Mouse (Mus musculus): ENCODE results near the gene Nr2f2. TPM values are rescaled to one million over a fixed set of nuclear protein-coding genes. Genes with fewer than 3 reads are reported as not detected.

Nr2f2 gene
- polyA plus RNA-seq, 1 experiment = 14.5 TPM

GRCm38 (mm10) chr7:70369731-70370551 is 3.4 kb upstream of the Nr2f2 start:
- Histone ChIP-seq H3K27ac (replicated peaks; ENCODE audit: low read depth, low read length) (no peak overlapping the region), H3K4me3 (ENCODE audit: insufficient read depth, low read depth, low read length) (peak overlapping the region; percentile 49)

GRCm38 (mm10) chr7:70369061-70369730 is 2.7 kb upstream of the Nr2f2 start:
- Histone ChIP-seq H3K27ac (replicated peaks; ENCODE audit: low read depth, low read length) (no peak overlapping the region), H3K4me1 (ENCODE audit: control insufficient read depth, insufficient read depth, insufficient read length, low read length) (no peaks in the 10 kb centered on the region; the same call in 1 of the 2 replicates), H3K4me3 (ENCODE audit: insufficient read depth, low read depth, low read length) (peak overlapping the region; percentile 49)

More at GRCm38 (mm10) chr7:70369731-70370551, 3.4 kb upstream of the Nr2f2 start:
- H3K4me1 ChIP-seq (ENCODE audit: control insufficient read depth, insufficient read depth, insufficient read length, low read length) = no peaks in the 10 kb centered on the region; the same call in 1 of the 2 replicates

- H3K27ac ChIP-seq (replicated peaks; ENCODE audit: low read depth, low read length) = no peak overlapping the region
- H3K4me3 ChIP-seq (ENCODE audit: insufficient read depth, low read depth, low read length) = peak overlapping the region; percentile 27; the same call in 1 of the 2 replicates
- H3K4me1 ChIP-seq (ENCODE audit: control insufficient read depth, insufficient read depth, insufficient read length, low read length) = no peaks in the 10 kb centered on the region; the same call in 1 of the 2 replicates
These were observed 2.2 kb upstream of the Nr2f2 start for GRCm38 (mm10) chr7:70368751-70369060.

- Histone ChIP-seq H3K27ac (replicated peaks; ENCODE audit: low read depth, low read length) (no peak overlapping the region), H3K4me3 (ENCODE audit: insufficient read depth, low read depth, low read length) (no peak overlapping the region), H3K4me1 (ENCODE audit: control insufficient read depth, insufficient read depth, insufficient read length, low read length) (no peaks in the 10 kb centered on the region; the same call in 1 of the 2 replicates)
These were observed 1.7 kb upstream of the Nr2f2 start for GRCm38 (mm10) chr7:70368268-70368655.

GRCm38 (mm10) chr7:70367591-70368267 is 1.2 kb upstream of the Nr2f2 start:
- Histone ChIP-seq H3K4me1 (ENCODE audit: control insufficient read depth, insufficient read depth, insufficient read length, low read length) (no peaks in the 10 kb centered on the region; the same call in 1 of the 2 replicates), H3K4me3 (ENCODE audit: insufficient read depth, low read depth, low read length) (peak overlapping the region; percentile 5; the same call in 1 of the 2 replicates), H3K27ac (replicated peaks; ENCODE audit: low read depth, low read length) (no peak overlapping the region; the same call in 1 of the 2 replicates)

GRCm38 (mm10) chr7:70366808-70367095 is 217 bp upstream of the Nr2f2 start:
- peak overlapping the region; percentile 44; the same call in 1 of the 2 replicates for H3K27ac ChIP-seq (replicated peaks; ENCODE audit: low read depth, low read length)

GRCm38 (mm10) chr7:70365401-70365811 is 1.1 kb downstream of the Nr2f2 start:
- Histone ChIP-seq H3K4me3 (ENCODE audit: insufficient read depth, low read depth, low read length) (peak overlapping the region; percentile 57), H3K27ac (replicated peaks; ENCODE audit: low read depth, low read length) (peak overlapping the region; percentile 62), H3K4me1 (ENCODE audit: control insufficient read depth, insufficient read depth, insufficient read length, low read length) (no peaks in the 10 kb centered on the region; the same call in 1 of the 2 replicates)

More at GRCm38 (mm10) chr7:70366808-70367095, 217 bp upstream of the Nr2f2 start:
- peak overlapping the region; percentile 57 for H3K4me3 ChIP-seq (ENCODE audit: insufficient read depth, low read depth, low read length)
- H3K4me1 ChIP-seq (ENCODE audit: control insufficient read depth, insufficient read depth, insufficient read length, low read length) = no peaks in the 10 kb centered on the region; the same call in 1 of the 2 replicates

- no peaks in the 10 kb centered on the region for H3K4me1 ChIP-seq (ENCODE audit: control insufficient read depth, insufficient read depth, insufficient read length, low read length)
- peak overlapping the region; percentile 57 for H3K4me3 ChIP-seq (ENCODE audit: insufficient read depth, low read depth, low read length)
- H3K27ac ChIP-seq (replicated peaks; ENCODE audit: low read depth, low read length) = peak overlapping the region; percentile 62; the same call in 1 of the 2 replicates
These were observed 1.7 kb downstream of the Nr2f2 start for GRCm38 (mm10) chr7:70364798-70365197.

GRCm38 (mm10) chr7:70363351-70363750 is 3.2 kb downstream of the Nr2f2 start:
- Histone ChIP-seq H3K4me3 (ENCODE audit: insufficient read depth, low read depth, low read length) (no peak overlapping the region), H3K27ac (replicated peaks; ENCODE audit: low read depth, low read length) (no peak overlapping the region), H3K4me1 (ENCODE audit: control insufficient read depth, insufficient read depth, insufficient read length, low read length) (no peaks in the 10 kb centered on the region)

- Histone ChIP-seq H3K27ac (replicated peaks; ENCODE audit: low read depth, low read length) (no peak overlapping the region), H3K4me3 (ENCODE audit: insufficient read depth, low read depth, low read length) (peak overlapping the region; percentile 68), H3K4me1 (ENCODE audit: control insufficient read depth, insufficient read depth, insufficient read length, low read length) (peaks cover 5% of the 10 kb centered on the region)
These were observed 3.9 kb downstream of the Nr2f2 start for GRCm38 (mm10) chr7:70362526-70363170.

- Histone ChIP-seq H3K4me1 (ENCODE audit: control insufficient read depth, insufficient read depth, insufficient read length, low read length) (peaks cover 12% of the 10 kb centered on the region), H3K4me3 (ENCODE audit: insufficient read depth, low read depth, low read length) (peak overlapping the region; percentile 92), H3K27ac (replicated peaks; ENCODE audit: low read depth, low read length) (peak overlapping the region; percentile 88)
These were observed 4.9 kb downstream of the Nr2f2 start for GRCm38 (mm10) chr7:70361383-70362364.

- Histone ChIP-seq H3K4me3 (ENCODE audit: insufficient read depth, low read depth, low read length) (peak overlapping the region; percentile 92), H3K4me1 (ENCODE audit: control insufficient read depth, insufficient read depth, insufficient read length, low read length) (peaks cover 13% of the 10 kb centered on the region), H3K27ac (replicated peaks; ENCODE audit: low read depth, low read length) (peak overlapping the region; percentile 95)
These were observed 5.7 kb downstream of the Nr2f2 start for GRCm38 (mm10) chr7:70360611-70361382.

- Histone ChIP-seq H3K4me1 (ENCODE audit: control insufficient read depth, insufficient read depth, insufficient read length, low read length) (peaks cover 16% of the 10 kb centered on the region), H3K27ac (replicated peaks; ENCODE audit: low read depth, low read length) (peak overlapping the region; percentile 95)
These were observed 6.5 kb downstream of the Nr2f2 start for GRCm38 (mm10) chr7:70359791-70360581.

More at GRCm38 (mm10) chr7:70359791-70360581, 6.5 kb downstream of the Nr2f2 start:
- peak overlapping the region; percentile 92 for H3K4me3 ChIP-seq (ENCODE audit: insufficient read depth, low read depth, low read length)

Data from brown adipose tissue, adult 24 weeks (tissue).